Mouse (Mus musculus) neural tube, embryonic 10.5 days (tissue): ENCODE measurements around the gene Cgnl1.

ENCODE experiments used
- DNase-seq: peaks from one replicate; pipeline ENCODE4 v3.0.0-alpha.2; 2017; ENCODE audit warnings: low spot score; ENCODE audit errors: extremely low spot score

Gene Cgnl1

DNA sequence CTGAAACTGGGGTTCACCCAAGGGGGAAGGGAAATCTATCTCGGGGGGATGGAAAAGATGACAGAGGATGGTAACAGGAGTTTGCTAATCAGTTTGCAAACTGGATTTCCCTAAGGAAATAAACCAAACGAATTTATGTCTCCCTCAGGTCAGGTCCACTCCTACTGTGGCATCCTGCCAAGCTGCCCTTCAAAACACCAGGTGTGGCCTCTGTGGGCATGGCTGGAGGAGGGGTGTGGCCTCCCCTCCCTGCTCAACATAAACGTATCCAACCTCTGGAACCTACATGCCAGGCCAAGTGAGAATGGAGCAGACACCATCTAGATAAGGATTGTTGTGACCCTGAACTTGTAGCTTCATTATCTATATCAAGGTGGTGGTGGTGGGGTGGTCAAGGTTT lies 185.0 kb downstream of the Cgnl1 start:
- no peak for DNase-seq

DNA sequence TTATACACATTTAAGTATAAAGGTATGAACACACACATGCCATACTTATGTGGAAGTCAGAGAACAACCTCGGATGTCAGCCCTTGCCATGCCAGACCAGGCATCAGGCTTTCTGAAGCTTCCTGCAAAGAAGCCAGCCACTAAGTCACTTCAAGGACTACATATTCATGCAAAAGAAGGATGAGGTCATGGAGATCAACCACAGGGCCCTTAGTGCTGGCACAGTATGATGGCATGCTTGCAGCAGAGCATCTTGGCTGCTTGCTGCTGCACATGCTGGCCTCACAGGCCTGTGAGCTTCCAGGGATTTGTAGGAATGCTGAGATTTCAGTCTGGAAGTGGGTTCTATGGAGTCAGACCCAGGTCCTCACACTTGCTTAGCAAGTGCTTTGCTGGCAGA lies 188.6 kb downstream of the Cgnl1 start:
- DNase-seq: no peak

DNA sequence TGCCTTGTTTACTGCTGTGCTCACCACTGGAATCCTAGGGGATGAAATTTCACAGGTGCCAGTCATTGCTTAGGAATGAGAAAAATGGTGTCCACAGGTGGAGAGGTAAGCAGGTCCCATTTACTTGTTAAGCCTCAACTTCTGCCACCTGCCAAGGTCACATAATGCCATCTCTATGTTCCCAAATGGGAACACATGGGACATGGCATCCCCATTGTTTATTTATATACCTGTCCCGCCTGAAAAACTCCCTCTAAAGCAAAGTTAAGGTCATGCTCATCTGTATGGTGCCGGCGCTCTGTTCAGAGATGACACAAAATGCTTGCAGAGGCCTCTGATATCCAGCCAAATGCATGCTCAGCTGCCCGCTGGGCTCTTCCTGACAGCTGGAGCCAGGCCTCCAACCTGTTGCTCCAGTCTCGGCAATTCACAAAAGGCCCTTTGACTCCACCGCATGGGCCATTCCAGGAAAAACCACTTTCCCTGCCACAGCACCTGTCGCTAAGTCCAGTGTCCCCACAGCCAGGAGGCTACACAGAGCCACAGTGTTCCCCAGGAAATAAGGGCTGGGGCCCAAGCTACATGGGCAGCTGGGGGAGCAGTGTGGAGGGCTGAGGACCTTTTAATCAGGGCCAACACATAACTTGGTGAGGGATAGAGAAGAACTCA lies 192.4 kb downstream of the Cgnl1 start:
- no peak for DNase-seq
